Mouse (Mus musculus): ENCODE data around the gene Pltp.
"Not testable (repeated sequence)": the region's sequence is repeated elsewhere in the genome, so short reads cannot be mapped to it uniquely, and the experiment has no call there.

The Pltp gene

DNA sequence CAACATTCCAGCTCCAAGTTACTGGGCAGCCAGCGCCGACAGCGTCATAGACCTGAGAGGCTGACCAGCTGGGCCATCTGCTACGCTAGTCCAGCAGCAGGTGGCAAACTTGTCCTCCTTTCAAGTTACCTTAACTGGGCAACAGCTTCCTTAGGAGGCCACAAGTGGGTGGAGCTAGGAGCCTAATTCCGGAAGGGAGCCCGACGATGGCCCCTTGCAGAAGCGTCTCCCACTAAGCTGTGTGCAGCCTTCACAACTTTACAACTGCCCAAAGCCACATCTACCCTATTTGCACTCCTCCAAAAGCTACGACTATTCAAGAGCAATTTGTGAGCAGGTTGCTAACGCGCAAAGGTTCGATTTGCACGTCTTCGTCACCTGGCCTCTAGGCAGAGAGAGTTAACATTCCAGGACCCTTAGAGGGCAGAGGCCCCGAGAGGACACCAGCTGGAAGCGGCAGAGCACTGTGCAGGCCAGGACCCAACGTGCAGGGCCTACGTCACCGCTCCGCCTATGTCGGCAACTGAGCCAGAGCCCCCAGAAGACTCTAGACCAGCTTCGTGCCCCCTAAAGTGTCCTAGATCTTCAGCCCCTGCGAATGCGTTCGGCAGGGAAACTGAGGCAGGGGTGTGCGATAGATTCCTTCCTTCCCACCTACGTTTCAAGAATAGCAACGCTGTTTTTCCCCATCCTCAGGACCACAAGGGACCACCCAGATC, 21.2 kb upstream of the Pltp start:
- DNase-seq: peak; percentile 84

DNA sequence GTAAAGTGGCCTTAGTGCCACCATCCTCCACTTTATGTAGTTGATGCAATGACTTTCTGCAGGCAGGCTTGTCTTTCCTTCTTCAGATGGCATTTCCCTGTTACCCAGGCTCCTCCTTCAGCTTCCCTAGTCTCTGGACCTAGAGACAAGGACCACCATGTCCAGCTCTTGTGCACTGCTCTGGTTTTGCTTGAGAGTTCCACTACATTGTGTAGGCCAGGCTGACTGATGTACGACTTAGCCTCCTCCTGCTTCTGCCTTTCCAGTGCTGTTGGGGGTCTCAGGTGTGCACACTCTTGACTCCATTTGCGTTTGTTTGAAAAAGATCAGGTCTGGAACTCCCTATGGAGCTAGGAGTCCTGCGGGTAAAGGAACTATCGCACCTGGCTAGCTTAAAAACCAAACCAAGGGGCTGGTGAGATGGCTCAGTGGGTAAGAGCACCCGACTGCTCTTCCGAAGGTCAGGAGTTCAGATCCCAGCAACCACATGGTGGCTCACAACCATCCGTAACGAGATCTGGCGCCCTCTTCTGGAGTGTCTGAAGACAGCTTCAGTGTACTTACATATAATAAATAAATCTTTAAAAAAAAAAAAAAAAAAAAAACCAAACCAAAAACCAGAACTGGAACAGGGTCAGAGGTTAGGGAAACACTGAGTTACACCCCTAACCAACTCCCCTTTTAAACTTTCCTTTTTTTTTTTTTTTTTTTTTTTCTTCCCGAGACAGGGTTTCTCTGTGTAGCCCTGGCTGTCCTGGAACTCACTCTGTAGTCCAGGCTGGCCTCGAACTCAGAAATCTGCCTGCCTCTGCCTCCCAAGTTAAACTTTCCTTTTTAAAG, 20.1 kb upstream of the Pltp start:
- DNase-seq: not testable (repeated sequence)

DNA sequence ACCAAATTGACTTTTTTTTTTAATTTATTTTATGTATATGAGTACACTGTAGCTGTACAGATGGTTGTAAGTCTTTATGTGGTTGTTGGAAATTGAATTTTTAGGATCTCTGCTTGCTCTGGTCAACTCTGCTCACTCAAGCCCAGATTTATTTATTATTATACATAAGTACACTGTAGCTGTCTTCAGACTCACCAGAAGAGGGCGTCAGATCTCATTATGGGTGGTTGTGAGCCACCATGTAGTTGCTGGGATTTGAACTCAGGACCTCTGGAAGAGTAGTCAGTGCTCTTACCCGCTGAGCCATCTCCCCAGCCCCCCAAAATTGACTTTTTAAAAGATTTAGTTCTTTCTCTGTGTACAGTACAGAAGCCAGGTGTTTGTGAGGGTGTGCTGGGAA, 18.1 kb upstream of the Pltp start:
- DNase-seq: not testable (repeated sequence)

DNA sequence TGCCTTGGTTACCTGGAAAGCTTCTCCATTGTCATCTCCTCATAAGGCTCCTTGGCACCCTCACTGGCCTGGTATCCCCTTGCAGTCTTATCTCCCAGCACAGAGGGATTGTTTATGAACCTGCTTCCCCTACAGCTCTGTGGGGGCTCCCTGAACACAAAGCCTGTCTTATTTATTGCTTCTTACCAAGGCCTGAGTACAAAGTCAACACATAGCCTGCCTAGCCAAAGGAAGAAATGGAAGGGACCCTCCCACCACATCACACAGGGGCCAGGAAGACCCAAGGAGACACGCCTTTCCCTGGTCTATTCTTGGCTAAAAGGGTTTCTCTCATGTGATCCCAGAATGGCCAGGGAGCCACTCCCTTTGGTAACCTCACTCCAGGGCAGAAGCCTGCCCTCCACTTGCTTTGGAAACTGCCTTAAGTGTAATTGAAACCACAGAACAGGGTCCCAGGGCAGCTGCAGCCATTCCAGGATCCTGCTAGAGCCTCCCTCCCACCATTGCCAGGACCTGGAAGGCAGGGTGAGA, 16.8 kb upstream of the Pltp start:
- peak; percentile 63 for DNase-seq

DNA sequence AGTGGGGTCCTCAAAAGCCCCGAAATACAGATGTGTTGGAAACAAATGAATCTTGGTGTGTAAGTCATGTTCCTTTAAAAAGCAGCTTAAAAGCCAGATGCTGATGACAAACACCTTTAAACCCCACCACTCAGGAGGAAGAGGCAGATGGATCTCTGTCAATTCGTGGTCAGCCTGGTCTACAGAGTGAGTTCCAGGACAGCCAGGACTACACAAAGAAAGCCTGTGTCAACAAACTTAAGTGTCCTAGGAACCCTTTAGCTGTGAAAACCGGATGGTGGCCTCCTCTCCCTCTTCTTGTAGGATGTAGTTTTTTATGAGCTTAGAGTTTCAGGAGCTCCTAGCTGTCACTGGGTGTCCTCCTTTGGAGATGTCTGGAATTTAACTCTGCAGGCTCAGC, 16.1 kb upstream of the Pltp start:
- no peak for DNase-seq

DNA sequence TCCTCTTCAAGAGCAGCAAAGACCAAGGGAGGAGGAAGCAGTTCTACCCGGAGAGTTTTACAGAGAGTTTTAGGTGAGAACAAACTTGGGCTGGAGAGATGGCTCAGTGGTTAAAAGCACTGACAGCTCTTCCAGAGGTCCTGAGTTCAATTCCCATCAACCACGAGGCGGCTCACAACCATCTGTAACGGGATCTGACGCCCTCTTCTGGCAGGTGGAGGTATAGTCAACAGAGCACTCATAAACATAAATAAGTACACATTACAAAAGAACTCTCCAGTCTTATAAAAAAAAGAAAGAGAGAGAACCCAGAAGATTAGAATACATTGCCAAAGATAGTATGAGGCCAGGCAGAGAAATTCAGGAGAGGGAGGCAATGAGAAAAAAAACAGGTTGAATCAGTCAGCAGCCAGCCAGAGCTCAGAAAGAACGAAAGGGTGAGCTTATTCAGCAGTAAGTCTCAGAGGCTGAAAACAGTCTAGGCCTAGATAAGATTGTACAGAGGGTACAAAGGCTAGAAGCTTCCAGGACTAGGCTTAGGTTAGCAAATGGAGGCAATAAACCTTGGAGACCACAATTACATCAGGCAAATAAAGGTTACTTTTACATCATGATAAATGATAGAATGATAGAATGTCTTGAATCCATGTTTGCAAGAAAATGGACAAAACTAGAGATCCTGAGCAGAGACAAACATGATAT, 14.2 kb upstream of the Pltp start:
- DNase-seq: no peak

DNA sequence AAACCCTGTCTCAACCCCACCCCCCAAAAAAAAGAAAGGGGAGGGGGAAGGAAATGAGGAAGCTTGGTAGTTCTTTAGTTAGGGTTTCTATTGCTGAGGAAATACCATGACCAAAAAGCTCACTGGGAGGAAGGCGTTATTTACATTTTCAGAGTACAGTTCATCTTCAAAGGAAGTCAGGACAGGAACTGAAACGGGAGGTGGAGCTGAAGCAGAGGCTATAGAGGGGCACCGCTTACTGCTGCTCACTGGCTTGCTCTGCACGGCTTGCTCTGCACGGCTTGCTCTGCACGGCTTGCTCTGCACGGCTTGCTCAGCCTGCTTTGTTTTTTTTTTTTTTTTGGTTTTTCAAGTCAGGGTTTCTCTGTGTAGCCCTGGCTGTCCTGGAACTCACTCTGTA, 11.0 kb upstream of the Pltp start:
- no peak for DNase-seq

DNA sequence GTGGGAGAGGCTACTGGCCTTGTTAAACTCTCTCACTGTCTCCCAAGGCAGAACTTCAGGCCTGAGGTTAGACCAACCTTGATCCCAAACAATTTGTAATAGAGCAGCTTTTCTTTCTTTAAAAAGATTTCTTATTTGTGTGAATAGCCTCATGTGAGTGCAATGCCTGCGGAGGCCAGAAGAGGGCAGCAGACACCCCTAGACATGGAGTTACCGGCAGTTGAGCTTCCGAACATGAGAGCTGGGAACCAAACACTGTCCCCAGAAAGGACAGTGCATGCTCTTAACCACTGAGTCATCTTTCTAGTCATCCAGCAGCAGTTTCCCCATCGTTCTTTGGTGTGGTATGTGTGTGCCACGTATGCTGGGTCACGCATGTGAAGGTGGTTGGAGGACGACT, 10.1 kb upstream of the Pltp start:
- no peak for DNase-seq

DNA sequence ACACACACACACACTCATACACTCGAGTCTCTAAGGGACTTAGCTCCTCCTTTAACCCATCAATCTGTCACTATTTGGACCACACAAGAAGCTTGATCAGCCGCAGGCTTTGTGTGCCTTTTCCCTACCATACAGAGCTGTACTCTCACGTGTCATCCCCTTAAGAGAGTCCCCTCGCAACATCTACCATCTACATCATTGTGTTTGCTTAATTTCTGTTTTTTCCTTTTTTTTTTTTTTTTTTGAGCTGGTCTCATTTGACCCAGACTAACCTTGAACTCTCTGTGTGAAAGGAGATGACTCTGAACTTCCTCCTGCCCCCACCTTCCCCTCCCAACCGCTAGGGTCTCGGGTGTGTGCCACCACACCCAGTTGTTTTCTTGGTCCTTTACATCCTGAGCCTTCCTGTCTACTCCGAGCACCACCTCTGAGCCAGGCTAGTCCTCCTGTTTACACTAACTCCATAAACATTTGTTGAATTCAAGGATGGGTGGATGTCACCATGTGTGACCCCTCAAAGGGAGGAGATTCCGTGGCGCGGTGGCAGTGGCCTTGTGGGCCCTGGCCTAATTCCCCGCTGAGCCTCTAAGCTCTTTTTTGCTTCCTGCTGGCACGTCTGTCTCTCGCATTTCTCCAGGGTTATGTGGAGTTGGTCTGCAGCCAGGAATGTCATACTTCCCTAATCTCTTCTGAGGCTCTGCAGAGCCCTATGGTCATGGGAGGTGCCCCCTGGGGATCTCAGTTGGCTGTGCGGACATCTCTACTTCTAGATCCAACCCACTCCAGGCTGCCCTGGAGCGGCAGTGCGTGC, 9.4 kb upstream of the Pltp start:
- peak; percentile 81 for DNase-seq

DNA sequence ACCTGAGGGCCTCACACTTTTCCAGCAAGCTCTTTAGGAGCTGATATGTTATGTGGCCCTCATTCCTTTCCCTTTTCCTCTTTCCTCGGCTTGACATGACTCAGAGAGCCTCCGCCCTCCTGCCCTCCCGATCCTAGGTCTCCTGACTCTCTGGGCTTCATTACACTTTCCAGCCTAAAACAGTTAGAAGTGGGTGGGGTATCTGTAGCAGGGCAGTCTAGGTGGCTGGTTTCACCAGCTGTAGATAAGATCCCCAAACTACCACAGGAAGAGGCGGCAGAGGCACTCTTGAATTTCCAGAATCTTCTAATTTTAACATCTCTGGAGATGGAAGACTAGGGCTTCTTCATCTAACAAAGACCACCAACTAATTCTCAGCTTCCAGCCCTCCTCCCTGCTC, 7.1 kb upstream of the Pltp start:
- DNase-seq: no peak

DNA sequence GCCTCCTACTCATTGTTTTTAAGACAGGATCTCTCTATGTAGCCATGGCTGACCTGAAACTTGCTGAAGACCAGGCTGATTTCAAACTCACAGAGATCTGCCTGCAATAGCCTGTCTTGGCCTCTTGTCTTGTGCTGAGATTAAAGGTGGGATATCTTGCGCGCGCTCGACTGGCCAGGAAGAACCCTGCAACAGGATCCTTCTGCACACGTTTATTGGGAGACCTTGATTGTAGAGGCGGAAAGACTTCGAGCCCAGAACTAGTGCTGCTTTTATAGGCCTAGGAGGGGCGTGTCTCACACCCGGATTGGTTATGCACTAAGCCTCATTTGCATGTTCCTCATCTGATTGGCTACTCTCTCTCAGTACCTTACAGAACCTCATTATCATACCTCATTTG, 5.9 kb upstream of the Pltp start:
- not testable (repeated sequence) for DNase-seq

DNA sequence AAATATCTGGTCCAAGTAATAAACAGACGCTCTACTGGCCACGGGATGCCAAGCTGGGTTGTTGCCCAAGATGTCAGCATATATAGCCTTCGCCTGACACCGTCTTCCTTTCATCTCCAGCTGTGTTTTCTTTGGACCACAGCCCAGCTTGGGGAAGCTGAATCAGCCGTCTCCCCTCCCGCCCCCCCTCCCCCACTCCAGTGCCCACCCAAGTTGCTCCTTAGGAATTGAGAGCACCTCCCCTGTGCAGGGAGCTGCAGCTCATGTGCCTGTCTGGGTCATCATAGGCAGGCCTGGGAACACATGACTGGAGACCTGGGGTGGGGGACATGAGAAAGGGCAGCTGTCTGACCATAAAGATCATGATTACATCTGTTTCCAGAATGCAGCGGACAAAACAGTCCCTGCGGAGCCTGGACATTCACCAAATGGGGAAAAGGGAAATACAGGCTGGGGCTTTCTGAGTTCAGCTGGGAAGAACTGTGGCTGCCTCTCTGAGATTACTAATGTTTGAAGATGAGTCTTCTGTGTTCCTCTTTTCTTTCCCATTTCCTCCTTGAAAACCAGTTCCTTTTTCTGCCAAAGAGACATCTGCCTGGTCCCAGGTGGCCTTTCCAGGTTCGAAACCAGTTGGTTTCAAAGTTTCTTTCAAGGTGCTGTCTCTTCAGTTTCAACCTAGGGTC, 4.8 kb upstream of the Pltp start:
- DNase-seq: peak; percentile 87

DNA sequence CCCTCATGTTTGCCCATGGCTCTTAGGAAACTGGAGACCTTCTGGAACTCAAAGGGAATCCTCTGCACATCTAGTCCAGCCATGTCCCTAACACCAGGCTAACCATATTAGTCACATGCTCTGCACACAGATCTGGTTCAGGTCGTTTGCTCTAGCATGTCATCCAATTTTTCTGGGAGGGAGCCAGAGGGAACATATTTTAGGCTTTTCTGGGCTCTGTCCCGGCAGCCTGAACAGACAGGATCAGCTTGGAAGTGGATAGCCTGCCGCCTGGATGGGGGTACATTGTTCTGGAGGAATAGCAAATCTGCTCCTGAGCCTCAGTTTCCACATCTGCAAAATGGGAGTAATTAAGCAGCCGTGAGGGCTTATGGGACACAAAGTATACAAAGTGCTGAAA, 3.6 kb upstream of the Pltp start:
- no peak for DNase-seq

DNA sequence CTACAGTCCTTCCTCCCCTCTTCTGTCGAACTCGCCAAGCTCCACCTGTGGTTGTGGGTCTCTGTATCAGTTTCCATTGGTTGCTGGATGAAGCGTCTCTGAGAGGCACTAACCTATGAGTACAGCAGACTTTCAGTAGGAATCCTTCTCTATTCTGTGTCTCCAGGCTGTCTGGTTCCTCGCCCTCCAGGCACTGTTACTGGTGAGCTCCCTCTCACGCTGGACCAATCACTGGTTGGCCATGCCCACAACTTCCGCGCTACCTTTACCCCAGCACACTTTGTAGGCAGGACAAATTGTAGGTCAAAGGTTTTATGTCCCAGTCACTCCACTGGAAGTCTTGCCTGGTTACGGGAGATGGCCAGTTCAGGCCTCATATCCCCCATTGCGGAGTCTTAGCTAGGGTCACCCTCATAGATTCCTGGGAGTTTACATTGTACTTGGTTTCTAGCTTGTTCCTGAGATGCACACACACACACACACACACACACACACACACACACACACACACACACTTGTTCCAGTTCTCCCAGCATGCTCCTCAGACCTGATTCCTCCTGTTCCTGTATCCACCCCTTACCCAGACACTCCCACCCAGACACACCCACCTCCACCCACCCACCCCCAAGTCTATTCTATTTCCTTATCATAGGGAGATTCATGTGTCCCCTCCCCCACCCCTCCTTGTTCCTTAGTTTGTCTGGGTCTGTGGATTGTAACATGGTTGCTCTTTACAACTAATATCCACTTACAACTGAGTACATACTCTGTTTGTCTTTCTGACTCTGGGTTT, 2.3 kb upstream of the Pltp start:
- peak; percentile 56 for DNase-seq

DNA sequence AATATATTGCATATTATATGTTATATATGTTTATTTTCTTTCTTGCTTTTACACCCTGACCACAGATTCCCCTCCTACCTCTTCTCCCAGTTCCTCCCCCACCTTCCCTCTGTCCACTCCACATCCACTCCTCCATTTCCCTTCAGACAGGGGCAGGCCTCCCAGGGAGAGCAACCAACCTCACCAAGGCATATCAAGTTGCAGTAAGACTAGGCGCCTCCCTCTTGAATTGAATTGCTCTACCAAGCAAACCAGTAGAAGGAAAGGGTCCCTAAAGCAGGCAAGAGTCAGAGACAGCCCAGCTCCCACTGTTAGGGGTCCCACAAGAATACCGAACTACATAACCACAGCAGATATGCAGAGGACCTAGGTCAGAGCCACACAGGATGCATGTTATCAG, 1.6 kb upstream of the Pltp start:
- DNase-seq: no peak

DNA sequence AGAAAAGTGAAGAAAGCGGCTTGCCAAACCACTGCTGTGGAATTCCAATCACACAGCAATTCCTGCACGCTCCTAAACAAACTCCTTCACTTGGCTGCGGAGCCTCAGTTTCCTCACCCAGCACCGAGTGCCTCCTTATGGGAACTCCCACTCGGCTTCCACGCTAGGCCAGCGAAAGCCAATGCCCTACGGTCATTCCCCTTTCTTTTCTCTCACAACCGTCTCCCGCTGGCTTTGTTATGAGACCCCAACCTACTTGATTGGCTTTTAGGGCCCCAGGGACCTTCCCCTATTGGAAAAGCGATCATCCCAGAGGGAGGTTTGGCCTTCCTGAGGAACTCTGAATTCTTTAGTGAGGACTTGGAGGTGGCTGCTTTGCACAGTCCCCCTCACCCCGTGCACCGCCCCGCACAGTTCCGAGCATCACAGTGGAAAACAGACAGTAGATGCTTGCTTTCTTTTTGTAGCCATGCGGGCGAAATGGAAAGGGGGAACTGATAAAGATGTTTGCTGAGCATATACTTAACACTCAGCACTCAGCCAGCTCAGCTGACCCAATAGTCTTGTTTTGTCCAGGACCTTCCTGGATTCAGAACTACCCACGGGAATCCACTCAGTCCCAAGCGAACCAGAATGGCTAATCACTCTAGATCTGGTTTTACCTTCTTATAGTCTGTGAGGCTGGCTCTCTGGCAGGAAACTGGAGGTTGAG, 487 bp upstream of the Pltp start:
- DNase-seq: no peak

DNA sequence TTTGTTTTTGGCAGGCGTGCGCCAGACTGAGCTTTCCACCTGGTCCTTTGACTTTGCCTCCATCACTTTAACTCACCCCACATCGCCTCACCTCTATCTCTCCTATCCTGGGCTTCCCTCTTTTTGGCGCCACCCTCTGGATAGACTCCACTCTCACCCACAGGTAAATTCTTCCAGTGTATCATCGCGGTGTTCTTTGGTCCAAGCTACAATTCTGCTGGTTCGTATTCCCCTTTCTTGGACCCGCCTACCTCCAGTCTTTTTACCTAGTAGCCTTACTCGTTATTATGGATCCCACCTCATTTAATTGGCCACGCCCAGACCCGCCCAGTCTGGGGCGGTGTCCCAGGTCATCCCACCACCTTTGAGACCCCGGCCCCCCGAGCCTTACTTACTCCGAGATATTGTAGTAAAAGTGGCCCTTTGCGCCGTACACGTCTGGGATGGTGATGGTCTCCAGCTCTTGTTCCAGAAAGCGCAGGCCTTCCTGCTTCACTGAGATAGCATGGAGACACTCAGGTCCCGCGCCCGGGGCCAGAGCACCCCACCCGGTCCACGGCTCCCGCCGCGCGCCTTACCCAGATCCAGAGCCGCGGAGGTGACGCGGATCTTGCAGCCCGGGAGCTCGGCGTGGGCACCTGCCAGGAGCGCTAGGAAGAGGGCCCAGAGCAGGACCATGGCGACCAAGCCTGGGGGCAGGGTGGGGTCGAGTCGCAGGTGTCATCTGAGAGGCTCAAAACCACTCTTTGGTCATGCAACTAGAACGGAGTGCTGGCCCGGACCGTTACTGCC, 1.0 kb downstream of the Pltp start:
- no peak for DNase-seq

DNA sequence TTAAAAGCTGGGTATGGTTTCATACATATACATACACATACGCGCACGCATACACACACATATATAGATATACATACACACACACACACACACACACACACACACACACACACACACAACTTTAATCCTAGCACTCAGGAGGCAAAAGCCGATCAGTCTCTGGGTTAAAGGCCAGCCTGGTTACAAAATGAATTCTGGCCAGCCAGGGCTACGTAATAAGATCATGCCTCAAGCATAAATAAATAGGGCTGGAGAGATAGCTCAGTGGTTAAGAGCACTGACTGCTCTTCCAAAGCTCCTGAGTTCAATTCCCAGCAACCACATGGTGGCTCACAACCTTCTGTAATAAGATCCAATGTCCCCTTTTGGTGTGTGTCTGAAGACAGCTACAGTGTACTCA, 1.9 kb downstream of the Pltp start:
- DNase-seq: not testable (repeated sequence)

DNA sequence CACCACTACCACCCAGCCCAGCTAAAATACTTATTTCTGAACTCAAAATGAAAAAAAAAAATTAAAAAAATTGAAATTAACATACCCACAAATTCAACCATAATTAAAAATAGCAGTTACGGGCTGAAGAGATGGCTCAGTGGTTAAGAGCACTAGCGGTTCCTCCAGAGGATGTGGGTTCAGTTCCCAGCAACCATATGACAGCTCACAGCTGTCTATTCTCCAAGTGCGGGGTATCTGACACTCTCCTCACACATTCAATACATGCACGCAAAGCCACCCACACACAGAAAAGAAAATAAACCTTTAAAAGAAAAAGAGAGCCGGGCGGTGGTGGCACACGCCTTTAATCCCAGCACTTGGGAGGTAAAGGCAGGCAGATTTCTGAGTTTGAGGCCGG, 7.5 kb downstream of the Pltp start:
- DNase-seq: no peak

DNA sequence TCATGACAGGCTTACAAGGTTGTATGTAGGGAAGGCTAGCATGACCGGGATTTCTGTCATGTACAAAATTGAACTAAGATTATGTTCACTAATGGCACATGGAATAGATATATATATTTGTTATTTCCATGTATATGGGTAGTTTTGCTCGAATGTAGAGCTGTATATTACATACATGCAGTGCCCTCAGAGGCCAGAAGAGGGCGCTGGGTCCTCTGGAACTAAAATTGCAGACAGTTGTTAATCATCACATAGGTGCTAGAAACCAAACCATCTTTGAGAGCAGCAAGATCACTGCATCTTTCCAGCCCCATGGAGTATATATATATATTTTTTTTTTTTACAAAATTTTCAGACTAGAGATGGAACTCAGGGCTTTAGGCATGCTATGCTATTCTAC, 11.7 kb downstream of the Pltp start:
- no peak for DNase-seq
